Mouse (Mus musculus) embryo, embryonic 9.5 days (tissue): ENCODE measurements around the gene Ctsh.
"Not testable (repeated sequence)": the region's sequence is repeated elsewhere in the genome, so short reads cannot be mapped to it uniquely, and the experiment has no call there.

Experiments
- DNase-seq: peaks from one replicate; pipeline ENCODE4 v3.0.0-alpha.2; 2017; ENCODE audit errors: extremely low spot score

Gene Ctsh

DNA sequence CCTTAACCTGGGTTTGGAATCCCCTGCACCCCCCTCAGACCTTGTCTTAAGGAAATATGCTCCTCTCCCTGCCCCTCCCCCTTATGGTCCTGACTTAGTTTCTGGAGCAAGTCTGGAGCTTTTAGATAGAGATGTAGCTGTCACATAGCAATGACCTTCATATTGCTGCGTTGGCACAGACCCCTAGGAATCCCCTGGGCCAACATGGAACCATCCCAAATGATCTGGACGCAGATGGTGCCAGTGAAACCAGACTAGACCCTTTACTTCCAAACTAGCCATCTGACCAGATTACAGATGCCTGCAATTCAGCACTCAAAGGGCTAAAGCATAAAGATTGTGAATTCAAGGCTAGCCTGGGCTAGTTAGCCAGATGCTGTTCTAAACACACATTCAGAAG lies 2.8 kb downstream of the Ctsh start:
- no peak for DNase-seq

DNA sequence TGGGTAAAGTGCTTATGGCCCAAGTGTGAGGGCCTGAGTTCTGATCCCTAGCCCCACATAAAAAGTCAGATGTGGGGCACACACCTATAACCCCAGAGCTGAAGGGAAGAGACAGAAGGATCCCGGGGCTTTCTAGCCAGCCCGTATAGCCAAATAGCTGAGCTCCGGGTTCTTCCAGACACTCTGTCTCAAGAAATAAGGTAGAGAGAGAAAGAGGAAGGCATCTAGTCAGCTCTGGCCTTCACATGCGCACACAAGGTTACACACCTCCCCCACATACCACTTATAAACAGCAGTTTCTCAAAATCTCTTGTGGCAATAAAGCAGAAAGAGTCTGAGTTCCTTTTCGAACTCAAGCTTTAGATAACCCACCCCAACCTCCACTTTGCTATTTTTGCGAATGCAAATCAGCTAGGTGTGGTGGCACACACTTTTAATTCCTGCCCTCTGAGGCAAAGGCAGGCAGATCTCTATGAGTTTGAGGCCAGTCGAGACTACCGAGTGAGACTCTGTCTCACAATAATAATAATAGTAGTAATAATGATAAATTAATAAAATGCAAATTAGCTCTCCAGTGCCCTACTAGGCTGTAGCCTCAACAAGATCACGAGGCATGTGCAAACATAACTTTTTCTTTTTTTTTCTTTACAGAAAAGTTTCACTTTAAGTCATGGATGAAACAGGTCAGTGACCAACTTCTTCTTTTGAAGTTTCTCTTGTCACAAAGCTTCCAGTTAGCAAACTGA lies 6.0 kb downstream of the Ctsh start:
- DNase-seq, result no peak

DNA sequence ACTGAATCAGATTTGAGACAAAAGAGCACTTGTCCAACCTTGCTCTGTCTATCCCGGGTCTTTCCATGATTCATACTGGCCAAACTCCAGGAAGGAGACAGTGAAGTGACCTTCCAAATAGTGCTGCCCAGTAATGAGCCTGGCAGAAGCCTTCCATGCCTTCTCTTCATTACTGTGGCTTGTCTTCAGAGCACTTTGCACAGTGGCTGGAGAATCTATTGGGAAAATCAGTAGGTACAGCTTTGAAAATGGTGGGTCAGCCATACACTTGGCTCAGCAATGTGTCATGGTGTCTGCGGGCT lies 6.6 kb downstream of the Ctsh start:
- DNase-seq, result no peak

DNA sequence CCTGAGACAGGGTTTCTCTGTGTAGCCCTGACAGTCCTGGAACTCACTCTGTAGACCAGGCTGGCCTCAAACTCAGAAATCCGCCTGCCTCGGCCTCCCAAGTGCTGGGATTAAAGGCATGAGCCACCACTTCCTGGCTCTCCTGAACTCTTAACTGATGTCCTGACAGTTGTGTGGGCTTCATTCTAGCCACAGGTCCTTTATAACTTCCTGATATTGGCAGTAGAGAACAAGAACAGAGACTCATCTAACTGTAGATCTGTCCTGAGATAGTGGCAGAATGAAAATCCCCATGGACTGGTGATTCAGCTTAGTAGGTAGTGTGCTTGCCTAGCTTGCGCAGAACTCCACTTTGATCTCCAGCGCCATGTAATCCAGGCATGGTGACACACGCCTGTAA lies 7.0 kb downstream of the Ctsh start:
- not testable (repeated sequence) for DNase-seq

DNA sequence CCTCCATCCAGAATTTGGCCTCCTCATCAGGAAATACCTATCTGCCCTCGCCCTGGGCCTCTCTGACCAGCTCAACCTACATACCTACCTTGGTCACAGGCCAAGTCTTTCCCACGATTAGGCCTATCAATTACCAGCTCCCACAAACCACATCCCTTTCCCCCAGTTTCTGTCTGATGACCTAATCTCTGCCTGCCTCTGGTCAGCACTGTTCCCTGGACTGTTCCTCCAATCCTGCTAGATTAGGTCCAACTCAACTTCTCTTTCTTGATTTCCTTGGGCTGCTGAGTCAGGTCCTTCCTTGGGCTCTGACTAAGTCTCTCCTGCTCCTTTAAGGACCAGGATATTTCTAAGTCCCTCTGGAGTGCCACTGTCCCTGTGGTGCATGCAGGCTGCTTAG lies 13.4 kb downstream of the Ctsh start:
- DNase-seq, result no peak

DNA sequence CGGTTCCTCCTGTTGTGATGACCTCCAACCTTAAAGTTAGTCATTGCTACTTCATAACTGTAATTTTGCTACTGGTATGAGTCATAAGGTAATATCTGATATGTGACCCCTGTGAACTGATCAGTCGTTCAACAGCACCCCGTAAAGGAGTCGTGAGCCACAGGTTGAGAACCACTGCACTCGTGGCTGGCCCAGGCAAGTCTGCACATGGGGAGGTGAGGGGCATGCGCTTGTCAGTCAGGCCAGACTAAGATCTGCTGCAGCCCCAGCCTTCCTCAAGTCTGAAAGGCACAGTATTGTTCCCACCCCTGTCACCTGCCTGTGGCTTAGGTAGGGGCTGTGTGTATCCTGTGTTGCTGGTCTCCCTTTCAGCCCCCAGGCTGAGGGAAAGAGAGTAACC lies 14.8 kb downstream of the Ctsh start:
- DNase-seq, result no peak

DNA sequence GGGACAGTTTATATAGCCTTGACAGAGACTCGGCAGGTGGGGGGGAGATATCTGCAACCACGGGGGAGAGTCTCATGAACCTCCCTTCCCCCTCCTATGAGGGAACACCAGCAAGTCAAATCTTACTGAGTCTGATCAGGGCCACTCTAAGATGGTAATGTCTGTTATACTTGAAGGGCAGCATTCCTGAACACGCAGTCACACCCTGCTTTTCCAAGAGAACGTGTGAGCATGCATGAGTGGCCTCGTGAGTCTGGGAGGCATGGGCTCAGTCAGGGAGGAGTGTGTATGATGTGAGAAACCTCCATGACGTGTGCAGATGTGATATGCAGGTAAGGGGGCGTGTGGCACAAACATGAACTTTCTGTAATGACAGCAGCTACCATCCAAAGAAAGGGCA lies 15.5 kb downstream of the Ctsh start:
- no peak for DNase-seq

DNA sequence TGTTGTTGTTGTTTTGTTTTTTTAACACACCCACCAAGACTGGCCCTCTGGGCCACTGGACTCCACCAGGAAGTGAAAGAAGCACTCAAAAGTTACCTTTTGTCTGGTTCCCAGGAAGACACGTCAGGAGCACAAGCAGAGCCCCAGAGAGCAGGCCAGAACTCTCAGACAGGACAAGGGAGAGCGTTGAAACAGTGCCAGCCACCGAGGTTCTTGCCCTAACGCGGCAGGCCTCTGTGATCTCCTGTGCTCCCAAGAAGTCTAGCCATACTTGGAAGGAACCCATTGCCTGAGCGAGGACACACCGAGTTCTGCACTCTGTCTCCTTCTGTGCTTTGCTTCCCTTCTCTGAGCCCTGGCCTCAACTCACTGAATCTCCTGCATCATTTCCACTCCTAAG lies 16.2 kb downstream of the Ctsh start:
- DNase-seq, result no peak

DNA sequence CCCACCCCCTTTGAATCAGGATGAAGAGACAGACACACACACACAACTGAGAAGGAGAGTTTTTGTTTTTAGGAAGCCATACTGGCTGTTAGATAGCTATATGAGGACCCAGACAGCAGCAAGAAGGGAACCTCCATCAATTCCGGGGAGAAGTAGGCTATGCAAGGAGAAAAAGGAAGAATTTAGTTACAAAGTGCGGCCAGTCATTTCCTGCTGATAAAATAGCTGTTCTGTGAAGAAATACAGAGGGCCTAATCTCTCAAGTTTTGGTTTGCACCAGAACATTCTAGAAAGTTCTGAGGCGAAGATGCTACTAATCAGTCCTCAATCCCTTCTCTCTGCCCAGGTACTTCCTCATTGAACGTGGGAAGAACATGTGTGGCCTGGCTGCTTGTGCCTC lies 21.4 kb downstream of the Ctsh start:
- no peak for DNase-seq

DNA sequence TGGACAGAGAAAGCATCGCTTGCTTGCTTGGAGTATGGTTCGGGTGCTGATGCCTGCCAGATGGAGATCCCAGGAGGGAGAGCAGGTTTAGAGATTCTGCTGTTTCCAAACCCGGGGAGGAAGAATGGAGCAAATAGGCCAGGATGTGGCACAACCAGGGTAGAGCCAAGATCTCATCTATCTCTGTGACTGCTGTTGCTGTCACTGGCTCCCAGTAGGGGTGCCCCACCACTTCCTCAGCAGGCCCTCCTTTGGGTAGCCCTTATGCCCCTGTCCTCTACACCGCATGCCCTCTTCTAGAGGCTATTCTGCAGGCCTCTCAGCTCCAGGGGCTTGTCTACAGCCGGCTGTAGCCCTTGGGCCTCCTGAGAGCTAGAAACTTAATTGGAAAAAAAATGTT lies 22.2 kb downstream of the Ctsh start:
- no peak for DNase-seq

DNA sequence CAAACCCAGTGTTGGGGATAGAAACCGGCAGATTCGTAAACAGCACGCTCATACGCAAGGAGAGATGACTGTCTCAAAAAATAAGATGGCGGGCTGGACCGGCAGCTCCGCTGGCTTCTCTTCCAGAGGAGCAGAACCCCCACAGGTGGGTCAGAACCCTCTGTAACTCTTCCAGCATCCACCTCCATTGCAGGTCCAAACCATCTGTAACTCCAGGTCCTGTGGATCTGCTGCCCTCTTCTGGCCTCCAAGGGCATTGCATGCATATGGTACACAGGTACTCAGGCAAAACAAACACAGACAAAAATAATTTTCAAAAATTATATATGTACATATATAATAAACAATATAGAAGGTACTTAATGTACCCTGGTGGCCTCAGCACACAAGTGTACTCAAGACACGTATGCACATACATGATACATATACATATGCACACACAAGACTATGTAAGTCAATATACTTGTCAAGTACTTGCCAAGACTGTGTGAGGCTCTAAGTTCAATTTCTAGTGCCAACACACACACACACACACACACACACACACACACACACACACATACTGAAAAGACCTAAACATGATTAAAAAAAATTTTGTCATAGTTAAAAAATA lies 23.0 kb downstream of the Ctsh start:
- DNase-seq, result peak; percentile 61

DNA sequence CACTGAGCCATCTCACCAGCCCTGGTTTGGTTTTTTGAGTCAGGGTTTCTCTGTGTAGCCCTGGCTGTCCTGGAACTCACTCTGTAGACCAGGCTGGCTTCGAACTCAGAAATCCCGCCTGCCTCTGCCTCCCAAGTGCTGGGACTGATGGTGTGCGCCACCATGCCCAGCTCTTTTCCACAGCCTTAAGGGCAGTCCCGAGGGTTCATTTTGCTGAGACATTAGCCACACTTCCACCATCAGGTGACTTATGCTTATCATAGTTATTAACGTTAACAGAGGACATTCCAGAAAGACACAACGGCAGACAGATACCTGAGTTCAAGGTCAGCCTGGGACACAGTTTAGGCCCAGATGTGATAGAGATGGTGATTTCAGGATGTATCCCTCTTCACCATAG lies 28.0 kb downstream of the Ctsh start:
- not testable (repeated sequence) for DNase-seq

DNA sequence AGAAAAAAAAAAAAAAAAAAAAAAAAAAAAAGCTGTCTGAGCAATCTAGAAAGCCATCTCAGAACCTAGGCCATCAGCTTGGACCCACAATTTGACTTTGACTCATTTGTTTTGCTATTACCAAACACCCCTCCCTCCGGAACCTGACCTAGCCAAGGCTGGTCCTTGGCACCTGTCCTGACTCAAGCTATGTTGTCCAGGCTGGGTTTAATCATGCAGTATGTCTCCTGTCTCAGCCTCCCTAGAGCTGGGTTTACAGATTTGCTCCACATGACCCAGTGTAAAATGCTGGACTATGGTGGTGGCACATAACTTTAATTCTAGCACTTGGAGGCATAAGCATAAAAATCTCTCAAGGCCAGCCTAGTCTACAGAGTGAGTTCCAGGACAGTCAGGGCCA lies 29.0 kb downstream of the Ctsh start:
- no peak for DNase-seq

DNA sequence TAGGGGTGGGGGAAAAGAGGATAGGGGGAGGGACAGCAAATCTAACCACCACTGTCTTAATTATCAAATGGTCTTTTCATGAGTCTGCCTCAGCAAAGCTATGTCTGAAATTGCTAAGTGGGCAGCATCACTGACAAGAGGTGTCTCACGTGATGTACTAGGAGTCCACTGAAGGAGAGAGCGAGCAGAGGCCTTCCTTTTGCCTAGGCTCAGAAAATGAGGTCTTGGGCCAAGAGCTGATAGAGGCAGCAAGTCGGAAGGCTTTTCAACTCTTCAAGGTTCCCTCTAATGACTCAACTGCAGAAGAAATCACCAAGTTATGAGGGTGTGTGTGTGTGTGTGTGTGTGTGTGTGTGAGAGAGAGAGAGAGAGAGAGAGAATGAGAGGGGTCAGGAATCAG lies 30.2 kb downstream of the Ctsh start:
- no peak for DNase-seq

DNA sequence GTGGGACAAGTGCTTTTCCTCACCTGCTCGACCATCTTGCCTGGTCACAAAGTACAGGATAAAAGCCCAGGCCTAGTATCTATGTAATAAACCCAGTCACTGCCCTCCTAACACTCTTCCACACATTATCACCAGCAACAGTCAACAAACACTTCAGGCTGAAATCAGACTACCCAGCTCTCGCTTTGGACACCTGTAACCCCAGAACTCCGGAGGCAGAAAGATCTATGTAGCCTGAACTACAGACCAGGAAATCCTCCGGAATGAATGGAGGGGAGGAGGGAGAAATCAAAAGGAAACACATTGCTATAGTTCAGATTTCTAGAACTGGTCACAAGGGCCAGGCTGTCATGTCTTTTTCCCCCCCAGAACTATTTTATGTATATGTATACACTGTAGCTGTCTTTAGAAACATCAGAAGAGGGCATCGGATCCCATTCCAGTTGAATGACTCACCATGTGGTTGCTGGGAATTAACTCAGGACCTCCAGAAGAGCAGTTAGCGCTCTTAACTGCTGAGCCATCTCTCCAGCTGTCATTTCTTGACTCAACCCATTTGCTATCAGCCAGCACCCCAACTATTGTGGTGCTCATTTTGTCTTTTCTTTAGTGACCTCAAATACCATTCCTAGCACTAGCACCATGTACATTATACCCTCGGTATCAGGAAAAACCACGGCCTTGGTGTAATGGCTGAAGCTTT lies 31.0 kb downstream of the Ctsh start:
- no peak for DNase-seq

DNA sequence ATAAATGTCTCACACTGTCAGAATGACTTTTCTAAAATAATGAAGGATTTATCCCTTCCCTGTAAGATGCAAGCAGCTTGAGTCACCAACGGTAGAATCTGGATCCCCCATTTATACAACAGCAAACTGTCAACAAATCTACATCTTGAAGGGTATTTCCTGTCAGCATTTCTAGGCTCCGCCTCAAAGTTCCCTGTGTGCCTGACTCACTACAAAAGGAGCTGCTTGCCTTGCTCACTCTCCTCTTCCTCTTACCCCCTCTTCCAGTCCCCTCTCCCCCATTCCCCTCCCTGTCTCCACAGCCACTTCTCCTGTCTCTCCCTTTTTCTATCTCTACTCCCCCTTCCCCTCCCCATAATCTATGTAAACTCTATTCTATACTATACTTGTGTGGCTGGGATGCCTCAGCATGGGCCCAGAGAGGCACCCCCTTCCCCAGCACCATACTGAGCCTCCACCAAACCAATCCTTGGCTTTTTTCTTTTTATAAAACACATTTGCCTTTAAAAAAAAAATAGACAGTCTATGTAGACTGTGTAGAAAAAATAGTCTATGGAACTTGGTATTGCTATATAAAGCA lies 34.0 kb downstream of the Ctsh start:
- no peak for DNase-seq

DNA sequence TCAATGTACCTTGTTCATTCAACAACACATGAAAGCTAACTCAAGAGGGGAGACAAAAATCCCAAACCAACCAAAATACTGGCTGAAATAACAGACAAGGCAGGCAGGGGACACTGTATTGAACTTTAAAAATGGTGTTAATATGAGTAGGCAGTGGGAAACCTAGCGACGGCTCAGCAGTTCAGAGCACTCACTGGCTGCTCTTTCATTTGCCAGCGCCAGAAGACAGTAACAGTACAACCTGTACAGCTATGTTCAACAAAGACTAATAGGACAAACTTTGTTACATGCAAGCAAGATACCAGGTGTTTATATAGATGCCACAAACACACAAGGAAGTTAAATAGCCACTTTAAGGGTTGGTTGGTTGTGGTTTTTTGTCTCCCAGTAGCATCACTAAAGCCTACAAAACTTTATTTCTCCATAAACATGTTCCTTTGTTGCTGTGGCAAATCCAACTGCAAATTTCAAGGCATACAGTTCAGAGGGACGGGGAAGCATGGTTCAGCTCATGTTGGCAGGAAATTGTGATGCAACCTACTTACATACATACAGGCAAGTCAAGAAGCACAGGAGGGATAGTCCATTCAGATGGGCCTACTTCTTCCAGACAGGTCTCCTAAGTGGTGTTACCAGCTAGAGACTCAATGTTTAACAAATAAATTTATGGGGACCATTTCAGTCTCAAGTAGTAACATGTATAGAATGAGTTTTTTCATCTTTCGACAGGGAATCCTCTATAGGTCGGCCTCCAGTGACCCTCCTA lies 35.6 kb downstream of the Ctsh start:
- DNase-seq, result no peak

DNA sequence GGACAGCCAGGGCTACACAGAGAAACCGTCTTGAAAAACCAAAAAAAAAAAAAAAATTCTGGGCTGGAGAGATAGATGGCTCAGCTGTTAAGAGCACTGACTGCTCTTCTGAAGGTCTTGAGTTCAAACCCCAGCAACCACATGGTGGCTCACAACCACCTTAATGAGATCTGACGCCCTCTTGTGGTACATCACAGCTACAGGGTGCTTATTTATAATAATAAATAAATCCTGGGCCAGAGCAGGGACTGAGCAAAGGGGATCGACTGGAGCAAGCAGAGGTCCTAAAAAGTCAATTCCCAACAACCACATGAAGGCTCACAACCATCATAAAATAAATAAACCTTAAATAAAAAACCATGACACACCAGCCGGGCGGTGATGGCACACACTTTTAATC lies 45.0 kb downstream of the Ctsh start:
- no peak for DNase-seq

DNA sequence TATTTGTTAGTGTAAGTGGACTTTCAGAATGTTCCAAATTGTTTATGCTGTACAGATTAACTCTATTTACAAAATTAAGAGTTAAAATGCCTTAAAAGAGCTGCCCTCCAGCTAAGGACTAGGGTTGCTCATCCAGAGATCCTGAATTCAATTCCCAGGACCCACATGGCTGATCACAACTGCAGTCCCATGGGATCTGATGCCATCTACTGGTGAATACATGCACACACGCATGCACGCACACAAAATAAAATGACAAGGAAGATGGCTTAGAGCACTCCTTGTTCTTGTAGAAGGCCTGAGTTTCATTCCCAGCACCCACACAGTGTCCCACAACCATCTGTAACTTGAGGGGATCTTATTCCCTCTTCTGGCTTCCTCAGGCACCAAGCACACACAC lies 46.8 kb downstream of the Ctsh start:
- no peak for DNase-seq

DNA sequence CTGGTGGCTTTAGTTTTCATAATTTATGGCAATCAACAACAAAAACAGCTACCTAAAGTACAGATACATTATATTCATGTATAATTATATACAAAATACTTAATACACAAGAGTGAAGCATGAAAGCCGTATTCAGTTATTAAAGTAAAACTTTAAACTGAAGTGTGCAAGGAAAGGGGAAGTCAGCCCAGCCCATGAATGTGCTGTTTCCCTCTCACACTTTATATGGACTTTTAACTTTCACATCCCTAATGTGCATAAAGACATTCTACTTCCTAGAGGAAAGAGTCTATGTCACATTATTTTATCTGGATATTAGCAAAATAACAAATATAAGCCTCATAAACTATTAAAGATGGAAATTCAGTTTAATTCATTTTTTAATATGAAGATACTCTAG lies 51.5 kb downstream of the Ctsh start:
- no peak for DNase-seq

DNA sequence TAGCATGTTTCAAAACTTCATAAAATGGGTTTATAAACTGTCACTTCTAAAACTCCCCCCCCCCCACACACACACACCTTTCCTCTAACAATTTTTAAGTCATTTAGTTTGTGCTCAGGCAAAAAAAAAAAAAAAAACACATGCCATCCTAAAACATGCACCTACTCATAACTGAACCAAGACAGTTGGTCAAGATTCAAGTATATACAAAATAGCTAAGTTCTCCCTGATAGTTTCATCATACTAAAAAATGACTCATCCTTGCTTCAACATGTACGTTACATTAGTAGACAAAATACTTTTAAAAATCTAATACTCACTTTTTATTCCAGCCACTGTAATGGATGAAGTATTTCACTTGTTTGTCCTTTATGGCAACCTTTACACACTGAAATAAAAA lies 53.0 kb downstream of the Ctsh start:
- DNase-seq, result no peak

DNA sequence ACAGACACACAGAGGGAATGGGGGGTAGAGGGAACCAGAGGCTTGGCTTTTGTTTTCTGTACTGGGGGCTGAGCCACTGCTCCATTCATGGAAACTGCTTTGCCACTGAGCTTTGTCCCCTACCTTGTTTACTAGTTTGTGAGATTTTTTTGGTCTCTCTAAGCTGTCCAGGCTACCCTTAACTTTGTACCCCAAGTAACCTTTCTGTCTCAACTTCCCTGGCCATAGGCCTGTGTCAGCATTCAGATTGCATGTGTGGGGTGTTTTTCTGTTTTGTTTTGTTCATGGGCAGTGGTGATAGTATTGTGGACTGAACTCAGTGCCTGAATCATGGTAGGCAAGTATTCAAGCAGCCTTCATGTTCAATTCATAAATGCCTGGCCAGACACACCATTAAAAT lies 54.3 kb downstream of the Ctsh start:
- no peak for DNase-seq
